10 mouse cellular contexts compared by ENCODE assay signal in the genomic region with DNA sequence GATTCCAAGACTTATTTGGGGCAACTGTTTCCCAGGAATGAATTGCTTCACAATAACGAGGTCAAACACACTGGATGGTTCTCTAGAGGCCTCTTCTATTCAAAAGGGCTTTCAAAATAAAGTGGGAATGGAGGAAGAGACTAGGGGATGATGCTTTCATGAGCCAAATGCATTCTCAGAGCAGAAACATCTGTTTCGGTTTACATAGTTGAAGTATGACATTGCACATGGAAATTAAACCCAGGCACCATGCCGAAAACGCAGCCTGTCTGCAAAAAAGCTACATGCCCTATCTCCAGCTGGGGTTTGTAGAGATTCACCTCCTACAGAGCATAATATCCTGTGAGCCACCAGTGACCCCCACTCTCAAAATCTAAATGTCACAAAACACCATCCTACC. TPM values are rescaled to one million over a fixed set of nuclear protein-coding genes. Genes with fewer than 3 reads are reported as not detected.
DNase-seq lines count a peak whose midpoint lies in the region; ATAC-seq and TF ChIP-seq lines count a peak whose summit lies in the region.
"Had no signal": no experiment of that assay in that cellular context is flagged by ENCODE, and none has a peak within 500 bp of the region (broad histone marks: within the 10 kb centered on the region; RNA-seq: fewer than 3 reads in every experiment).

No protein-coding gene starts in this region.

- ATAC-seq in hindbrain, embryonic 12.5 days (ENCODE audit: low FRiP score) = no peak
- ATAC-seq in kidney, embryonic 14.5 days (ENCODE audit: low FRiP score, low TSS enrichment) = no peak

- H3K79me2 ChIP-seq in myocyte (ENCODE audit: control insufficient read depth, insufficient read depth) = no peaks in the 10 kb centered on the region

- TF ChIP-seq POLR2A in myocyte (IDR thresholded peaks at IDR 0.05; ENCODE audit: insufficient read length, low read depth) = no peak

- H3ac ChIP-seq in myocyte (ENCODE audit: control insufficient read depth, insufficient read length) = no peak overlapping the region

- H3K9ac ChIP-seq in hindbrain, embryonic 12.5 days = no peak overlapping the region
- H3K9ac ChIP-seq in kidney, embryonic 14.5 days (ENCODE audit: low read depth, low read length) = no peak overlapping the region
- H3K9ac ChIP-seq: liver, embryonic 14.5 days had no signal

- H3K27ac ChIP-seq in hindbrain, embryonic 10.5 days = no peak overlapping the region
- H3K27ac ChIP-seq in hindbrain, embryonic 12.5 days = no peak overlapping the region
- H3K27ac ChIP-seq in gastrocnemius, adult 2 months = peak overlapping the region; percentile 81
- H3K27ac ChIP-seq in kidney, embryonic 14.5 days (ENCODE audit: low read depth, low read length) = peak overlapping the region; percentile 31; the same call in 1 of the 2 replicates
- H3K27ac ChIP-seq: liver, embryonic 14.5 days had no signal

- no peaks in the 10 kb centered on the region for H3K27me3 ChIP-seq in hindbrain, embryonic 10.5 days (ENCODE audit: insufficient read depth, poor library complexity, severe bottlenecking)
- H3K27me3 ChIP-seq in hindbrain, embryonic 12.5 days = no peaks in the 10 kb centered on the region
- H3K27me3 ChIP-seq in kidney, embryonic 14.5 days (ENCODE audit: control insufficient read depth, insufficient read depth, low read length) = no peaks in the 10 kb centered on the region
- H3K27me3 ChIP-seq in myocyte (ENCODE audit: control insufficient read depth, insufficient read depth, insufficient read length) = no peaks in the 10 kb centered on the region
- H3K27me3 ChIP-seq: CH12.LX had no signal

- no peak for TF ChIP-seq CTCF in gastrocnemius, adult 2 months (IDR thresholded peaks at IDR 0.05)

- intact Hi-C loops in gastrocnemius, adult 2 months (cut with DNase I) = loop anchor here (2.0 to 5.0 kb wide), 4 partner anchors 93 to 1021 kb away; no protein-coding TSS in a partner anchor

- DNase-seq in hindbrain, embryonic 10.5 days (ENCODE audit: low spot score) = peak; percentile 36
- peak; percentile 78 for DNase-seq in gastrocnemius, adult 2 months
- DNase-seq in frontal cortex, adult 2 months (ENCODE audit: extremely low spot score in 1 of 2, low spot score in 1 of 2) = no peak
- no peak for DNase-seq in thymus, postnatal 14 days
- no peak for DNase-seq in right cerebral cortex, adult 18-20 months

- H3K36me3 ChIP-seq in hindbrain, embryonic 10.5 days = no peaks in the 10 kb centered on the region
- H3K36me3 ChIP-seq in hindbrain, embryonic 12.5 days = no peaks in the 10 kb centered on the region
- H3K36me3 ChIP-seq in kidney, embryonic 14.5 days (ENCODE audit: control insufficient read depth, insufficient read depth, low read length) = no peaks in the 10 kb centered on the region
- no peaks in the 10 kb centered on the region for H3K36me3 ChIP-seq in myocyte (ENCODE audit: control insufficient read depth, insufficient read depth)

- no peak overlapping the region for H3K4me2 ChIP-seq in hindbrain, embryonic 12.5 days (replicated peaks)
- H3K4me2 ChIP-seq in kidney, embryonic 14.5 days (replicated peaks; ENCODE audit: low read depth, low read length) = no peak overlapping the region
- H3K4me2 ChIP-seq in myocyte (ENCODE audit: low read depth) = peak overlapping the region; percentile 16

- 66% methylated on average over 4 of the region's 4 CpGs for WGBS in hindbrain, embryonic 10.5 days
- 63% methylated on average over 4 of the region's 4 CpGs for WGBS in hindbrain, embryonic 12.5 days
- WGBS in kidney, embryonic 14.5 days = 52% methylated on average over 4 of the region's 4 CpGs

- no peaks in the 10 kb centered on the region for H3K4me1 ChIP-seq in hindbrain, embryonic 10.5 days (replicated peaks)
- no peaks in the 10 kb centered on the region for H3K4me1 ChIP-seq in hindbrain, embryonic 12.5 days
- 0 out of 2 replicates have a peak, but pooled peaks cover 3% of the 10 kb centered on the region for H3K4me1 ChIP-seq in kidney, embryonic 14.5 days (ENCODE audit: control insufficient read depth, insufficient read depth, low read length)

- H3K9me3 ChIP-seq in hindbrain, embryonic 10.5 days = no peaks in the 10 kb centered on the region
- H3K9me3 ChIP-seq in hindbrain, embryonic 12.5 days (replicated peaks) = no peaks in the 10 kb centered on the region
- no peaks in the 10 kb centered on the region for H3K9me3 ChIP-seq in kidney, embryonic 14.5 days (ENCODE audit: control insufficient read depth, low read length)

- H3K4me3 ChIP-seq in hindbrain, embryonic 10.5 days = no peak overlapping the region
- H3K4me3 ChIP-seq in hindbrain, embryonic 12.5 days = no peak overlapping the region
- H3K4me3 ChIP-seq in gastrocnemius, adult 2 months = peak overlapping the region; percentile 58
- H3K4me3 ChIP-seq in kidney, embryonic 14.5 days (ENCODE audit: low read length) = no peak overlapping the region
- no peak overlapping the region for H3K4me3 ChIP-seq in myocyte

TF ChIP-seq in myocyte, 11 proteins besides CTCF, POLR2A, EP300 and RAD21:
- TF ChIP-seq REST (IDR thresholded peaks at IDR 0.05; ENCODE audit: insufficient read depth, insufficient read length) (no peak), USF1 (IDR thresholded peaks at IDR 0.05; ENCODE audit: low read depth) (no peak), SRF (IDR thresholded peaks at IDR 0.05; ENCODE audit: control insufficient read depth, insufficient read length, low read depth) (no peak), TCF3 (IDR thresholded peaks at IDR 0.05; ENCODE audit: insufficient read length, low read depth) (no peak), MYOD1 (IDR thresholded peaks at IDR 0.05; ENCODE audit: control insufficient read depth in 1 of 3, insufficient read length in 2 of 3, low read depth in 2 of 3) (no peak), TCF12 (IDR thresholded peaks at IDR 0.05; ENCODE audit: insufficient read depth, poor library complexity, severe bottlenecking) (no peak), MYOG (IDR thresholded peaks at IDR 0.05; ENCODE audit: control insufficient read depth in 1 of 3, insufficient read depth in 1 of 3, insufficient read length in 2 of 3, low read depth in 2 of 3) (no peak), CEBPB (IDR thresholded peaks at IDR 0.05; ENCODE audit: insufficient read depth, poor library complexity, severe bottlenecking) (no peak), POLR2AphosphoS2 (IDR thresholded peaks at IDR 0.05; ENCODE audit: insufficient read length, low read depth) (no peak)

RNA-seq across cellular contexts. Expression of gene Wdr75, which starts 29.3 kb away (rescaled TPM):
- 65.7 and 87.6 TPM in 2 replicates for polyA plus RNA-seq in hindbrain, embryonic 10.5 days (2016; fragmentation: Nextera tagmentation; extraction: Ambion mirVana)
- 57.4 and 60.8 TPM in 2 replicates for polyA plus RNA-seq in hindbrain, embryonic 12.5 days (2016; fragmentation: Nextera tagmentation; extraction: Ambion mirVana)
- 10 to 100 TPM; 18.5 to 24.7 TPM for total RNA-seq in gastrocnemius, adult 2 months (2021)
- polyA plus RNA-seq in kidney, embryonic 14.5 days (2014; fragmentation: Nextera tagmentation; extraction: Ambion mirVana) = 73.0 and 90.1 TPM in 2 replicates
- polyA plus RNA-seq in myocyte (2012; fragmentation: generic; extraction: Trizol) = 25.2 TPM
- 39.8 and 40.4 TPM in 2 replicates for polyA plus RNA-seq in frontal cortex, adult 2 months (2012; rRNA removed)

Comparison
In these comparisons a context has a peak if more than half of its experiments do, and no peak if none do; other contexts are left out.
1. DNase-seq: peak in hindbrain, embryonic 10.5 days (single experiment) and gastrocnemius, adult 2 months (single experiment); none in frontal cortex, adult 2 months (0 of 2), thymus, postnatal 14 days (single experiment) and right cerebral cortex, adult 18-20 months (single experiment).
2. H3K27ac ChIP-seq: peak in gastrocnemius, adult 2 months (single experiment) and kidney, embryonic 14.5 days (single experiment); none in hindbrain, embryonic 10.5 days (single experiment) and hindbrain, embryonic 12.5 days (single experiment).